Mouse (Mus musculus): ENCODE measurements at regions not wholly inside any gene's neighbourhood (a gene's known extent, or its start where the extent isn't known, plus 50 kb on each side); places are given as distances from the start of the nearest gene placed in this dataset.

DNA sequence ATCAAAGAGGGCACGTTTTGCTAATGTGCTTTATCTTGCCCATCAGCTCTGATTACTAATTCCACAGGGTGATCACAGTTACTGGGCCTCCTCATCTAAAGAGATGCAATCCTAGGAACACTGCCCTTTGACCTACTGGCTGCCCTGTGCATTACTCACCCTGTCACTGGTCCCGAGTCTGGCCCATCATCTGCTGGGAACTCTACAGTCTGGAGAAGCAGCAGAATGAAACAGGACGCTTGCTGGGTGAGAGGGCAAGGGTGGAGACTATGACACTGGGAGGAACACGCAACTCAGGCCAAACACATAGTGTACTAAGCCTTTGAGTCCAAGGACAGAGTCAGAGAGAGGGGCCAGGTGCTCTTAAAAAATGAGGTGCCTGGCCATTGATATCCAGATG, 263.8 kb downstream of the Ets1 start:
- no peak for ATAC-seq (ENCODE audit: extremely low read depth, insufficient number of reproducible peaks, low FRiP score, poor library complexity, severe bottlenecking)

DNA sequence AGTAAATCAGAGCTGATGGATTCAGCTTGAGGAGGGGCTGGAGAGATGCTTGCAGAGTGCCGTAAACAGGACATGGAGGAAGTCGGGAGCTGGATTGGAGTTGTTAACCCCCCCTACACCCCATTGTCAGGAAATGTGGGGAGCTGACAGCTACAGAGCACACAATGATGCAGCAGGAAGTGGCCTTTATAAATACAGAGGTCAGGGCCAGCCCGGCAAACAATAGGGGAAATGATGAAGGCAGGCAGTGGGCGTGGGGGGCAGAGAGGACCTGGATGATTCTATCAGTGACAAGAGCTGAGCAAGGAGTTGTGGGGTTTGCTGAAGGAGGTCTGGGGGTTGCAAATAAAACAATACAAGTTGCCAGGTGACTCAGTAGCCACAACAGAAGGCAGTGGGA, 265.3 kb downstream of the Ets1 start:
- ATAC-seq (ENCODE audit: extremely low read depth, insufficient number of reproducible peaks, low FRiP score, poor library complexity, severe bottlenecking) = peak; percentile 33; the same call in 1 of the 2 replicates

DNA sequence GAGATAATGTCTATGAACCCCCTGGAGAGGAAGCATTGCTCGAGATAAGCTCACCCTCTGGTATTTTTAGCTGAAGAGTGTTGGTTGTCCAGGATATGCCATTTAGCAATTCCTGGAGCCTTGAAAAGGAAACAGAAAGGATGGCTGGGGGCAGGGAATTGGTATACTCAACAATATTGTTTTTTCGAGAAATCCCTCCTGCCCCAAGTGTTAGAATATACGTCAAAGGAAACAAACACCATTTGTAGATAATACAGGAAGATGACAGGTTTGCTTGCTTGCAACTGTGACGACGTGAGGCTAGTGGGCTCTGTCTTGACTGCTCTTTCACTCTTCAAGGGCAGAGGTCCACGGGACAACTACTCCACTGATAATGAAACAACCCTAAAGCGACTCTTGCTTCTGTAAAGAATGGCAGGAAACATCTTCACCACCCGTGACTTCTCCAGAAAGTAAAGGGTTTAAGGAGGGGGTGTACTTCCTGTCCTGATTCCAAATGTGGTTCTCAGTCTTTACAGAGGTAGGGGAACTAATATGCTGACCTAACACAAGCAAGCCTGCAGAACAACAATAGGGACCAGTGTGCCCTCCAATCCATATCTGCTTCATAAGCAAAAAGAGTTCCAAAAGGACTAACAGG, 270.3 kb downstream of the Ets1 start:
- ATAC-seq (ENCODE audit: extremely low read depth, insufficient number of reproducible peaks, low FRiP score, poor library complexity, severe bottlenecking) = 0 out of 2 replicates have a peak, but pooled peaks have one; percentile 31

DNA sequence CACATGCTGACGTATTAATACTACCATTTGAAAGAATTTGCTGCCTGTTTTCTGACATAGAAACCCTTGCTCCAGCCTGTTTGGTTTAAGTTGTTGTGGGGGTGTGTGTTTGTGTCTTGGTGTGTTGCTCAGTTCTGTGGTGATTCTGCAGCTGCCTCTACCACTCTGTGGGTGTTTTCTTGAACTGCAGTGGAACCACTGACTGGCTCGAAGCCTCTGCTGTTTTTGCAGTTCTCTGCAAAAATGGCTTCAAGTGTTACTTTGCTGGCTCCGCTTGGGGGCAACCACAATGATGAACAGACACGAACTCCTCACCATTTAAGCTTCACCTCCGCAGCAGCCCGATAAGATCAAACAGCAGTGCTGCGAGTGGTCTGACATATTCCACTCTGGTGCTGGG, 274.6 kb downstream of the Ets1 start:
- ATAC-seq (ENCODE audit: extremely low read depth, insufficient number of reproducible peaks, low FRiP score, poor library complexity, severe bottlenecking) = peak; percentile 28; the same call in 1 of the 2 replicates

DNA sequence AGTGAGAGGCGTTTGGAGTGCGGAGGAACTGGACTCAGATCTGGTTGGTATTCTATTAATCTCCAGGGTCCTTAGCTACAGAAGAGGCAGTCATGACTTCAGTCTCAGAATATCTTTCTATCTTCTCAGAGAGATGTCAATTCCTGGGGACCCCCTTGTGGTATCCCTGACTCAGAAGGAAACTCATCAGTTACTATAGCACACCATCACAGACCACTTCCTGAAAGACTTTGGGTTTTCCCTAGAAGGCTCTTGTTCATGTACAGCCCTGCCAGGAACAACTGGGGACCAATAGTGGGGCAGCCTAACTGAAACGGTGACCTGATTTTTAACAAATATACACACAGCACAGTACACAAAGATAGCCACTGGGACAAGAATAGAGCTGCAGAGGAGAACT, 279.6 kb downstream of the Ets1 start:
- ATAC-seq (ENCODE audit: extremely low read depth, insufficient number of reproducible peaks, low FRiP score, poor library complexity, severe bottlenecking) = no peak

DNA sequence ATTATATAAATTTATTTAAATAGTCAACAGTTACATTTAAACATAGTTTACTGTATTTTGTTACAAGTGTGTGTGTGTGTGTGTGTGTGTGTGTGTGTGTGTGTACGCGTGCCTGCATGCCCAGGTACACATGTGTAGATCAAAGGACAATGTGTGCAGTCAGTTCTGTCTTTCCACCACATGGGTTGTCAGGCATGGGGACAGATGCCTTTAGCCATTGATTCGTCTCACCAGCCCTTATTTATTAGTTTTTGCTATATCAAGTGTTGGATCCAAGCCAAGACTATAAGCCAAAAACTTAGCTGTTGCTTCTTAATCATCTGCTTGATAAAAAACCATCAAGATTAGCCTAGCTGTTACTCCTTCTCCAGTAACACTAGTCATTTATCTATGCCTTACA, 280.7 kb downstream of the Ets1 start:
- no peak for ATAC-seq (ENCODE audit: extremely low read depth, insufficient number of reproducible peaks, low FRiP score, poor library complexity, severe bottlenecking)

DNA sequence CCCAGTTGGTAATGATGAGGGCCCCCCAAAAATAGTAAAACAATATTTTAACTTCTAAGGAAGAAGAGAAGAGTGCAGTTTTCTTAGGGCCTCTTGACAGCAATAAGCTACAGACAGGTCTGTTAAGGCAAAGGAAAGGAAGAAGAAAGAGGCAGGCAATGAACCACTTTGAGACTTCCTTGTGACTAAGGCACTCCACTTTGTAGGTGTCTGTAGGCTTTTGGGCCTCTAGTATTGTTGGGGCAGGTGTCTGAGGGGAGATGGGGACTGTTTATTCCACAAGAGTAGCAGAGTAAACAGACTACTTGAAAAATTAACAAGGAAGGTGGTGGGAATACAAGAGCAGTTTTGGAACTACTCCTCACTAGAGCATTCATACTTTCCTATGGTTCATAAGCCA, 287.9 kb downstream of the Ets1 start:
- ATAC-seq (ENCODE audit: extremely low read depth, insufficient number of reproducible peaks, low FRiP score, poor library complexity, severe bottlenecking) = no peak

DNA sequence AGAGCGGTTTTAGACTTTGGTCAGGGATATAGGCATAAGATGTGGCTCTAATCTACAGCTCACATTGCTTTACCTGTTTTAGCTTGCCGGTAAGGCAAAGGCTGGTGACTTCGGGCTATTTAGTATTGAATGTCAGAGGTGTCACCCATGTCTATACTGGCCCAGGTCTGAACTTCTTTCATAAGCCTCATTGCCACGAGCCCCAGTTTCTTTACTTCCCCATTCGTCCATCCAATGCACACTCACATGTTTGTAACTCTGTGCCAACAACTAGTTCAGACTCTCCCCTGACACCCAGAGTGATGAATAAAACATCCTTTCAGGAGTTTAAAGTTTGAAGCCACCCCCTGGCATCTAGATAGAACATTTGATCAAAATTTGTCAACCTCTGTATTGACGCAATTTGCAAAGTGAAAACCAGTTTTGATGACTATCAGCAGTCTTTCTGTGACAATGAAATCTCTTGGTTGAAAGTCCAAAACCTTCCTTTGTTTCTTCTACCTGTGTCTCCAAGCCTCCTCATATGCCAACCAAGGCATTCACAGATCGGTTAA, 288.4 kb downstream of the Ets1 start:
- ATAC-seq (ENCODE audit: extremely low read depth, insufficient number of reproducible peaks, low FRiP score, poor library complexity, severe bottlenecking) = no peak

DNA sequence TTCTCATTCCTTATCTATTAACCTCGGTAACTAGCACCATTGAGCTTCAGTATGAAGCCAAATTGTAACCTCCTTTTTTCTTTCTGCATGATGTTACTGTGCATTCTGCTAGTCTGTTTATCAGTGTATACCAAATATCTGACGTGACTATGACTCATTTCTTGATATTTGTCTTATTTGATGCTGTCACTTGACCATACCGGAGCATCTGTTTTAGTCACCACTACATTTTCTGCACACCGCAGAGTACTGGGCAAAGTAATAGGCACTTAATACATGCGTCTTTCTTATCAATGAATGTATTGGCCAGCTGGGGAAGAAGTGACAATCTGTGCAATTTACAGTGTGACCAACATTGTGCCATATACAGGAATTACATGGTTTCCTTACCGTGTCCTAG, 289.0 kb downstream of the Ets1 start:
- ATAC-seq (ENCODE audit: extremely low read depth, insufficient number of reproducible peaks, low FRiP score, poor library complexity, severe bottlenecking) = no peak

DNA sequence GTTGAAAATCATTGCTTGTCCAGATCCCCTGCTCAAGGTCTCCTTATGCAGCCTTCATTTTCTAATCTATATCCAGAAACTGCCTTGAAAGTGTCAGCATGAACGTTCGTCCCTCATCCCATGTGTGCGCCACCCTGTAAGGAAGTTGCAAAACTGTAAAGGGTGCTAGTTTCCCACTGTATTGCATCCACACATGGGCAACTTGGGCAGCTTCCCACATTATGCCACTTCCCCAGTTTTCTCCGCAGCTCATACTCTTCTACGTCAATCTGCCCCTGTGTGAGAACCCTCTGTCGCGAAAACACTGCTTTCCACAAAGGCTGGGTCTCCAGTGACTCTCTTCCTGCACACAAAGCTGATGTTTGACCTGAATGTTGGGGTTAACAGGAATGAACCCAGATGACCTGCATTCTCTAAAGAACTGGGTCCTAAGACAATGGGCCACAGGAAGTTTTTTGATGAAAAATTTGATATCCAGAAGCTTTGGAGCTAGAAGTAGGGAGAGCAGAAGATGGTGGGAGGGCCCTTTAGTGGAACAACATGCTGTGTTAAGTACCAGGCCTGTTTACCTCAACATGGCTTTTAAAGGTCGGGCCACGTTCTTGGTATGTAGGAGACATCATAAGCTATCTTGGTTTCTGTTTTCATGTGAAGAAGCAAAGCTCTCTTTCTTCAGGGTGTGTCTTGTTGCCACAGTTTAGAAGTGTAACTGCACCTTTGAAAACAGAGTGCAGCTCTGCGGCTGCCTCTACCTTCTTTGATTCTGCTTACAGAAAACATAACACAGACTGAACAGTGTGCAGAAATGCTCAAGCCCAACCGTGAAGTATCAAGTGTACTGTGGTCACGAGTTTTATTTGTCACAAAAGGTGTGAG, 289.9 kb downstream of the Ets1 start:
- no peak for ATAC-seq (ENCODE audit: extremely low read depth, insufficient number of reproducible peaks, low FRiP score, poor library complexity, severe bottlenecking)

DNA sequence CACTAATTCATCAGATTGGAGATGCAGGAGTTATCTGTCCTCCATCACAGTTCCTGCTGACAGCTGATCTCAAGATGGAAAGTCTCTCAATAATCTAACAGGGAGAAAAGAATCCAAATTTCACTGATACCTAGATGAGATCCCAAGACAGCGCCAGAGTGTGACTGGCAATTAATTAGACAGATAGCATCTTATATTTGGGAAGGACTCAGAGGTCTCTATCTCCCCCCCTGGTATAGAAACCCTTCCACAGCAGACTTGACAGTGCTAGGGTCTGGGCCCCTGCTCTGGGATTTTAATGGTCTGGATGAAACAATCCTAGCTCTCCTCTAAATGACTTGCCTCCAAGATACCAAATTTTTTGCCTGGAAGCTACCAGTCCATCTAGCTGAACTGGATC, 291.6 kb downstream of the Ets1 start:
- ATAC-seq (ENCODE audit: extremely low read depth, insufficient number of reproducible peaks, low FRiP score, poor library complexity, severe bottlenecking) = no peak

DNA sequence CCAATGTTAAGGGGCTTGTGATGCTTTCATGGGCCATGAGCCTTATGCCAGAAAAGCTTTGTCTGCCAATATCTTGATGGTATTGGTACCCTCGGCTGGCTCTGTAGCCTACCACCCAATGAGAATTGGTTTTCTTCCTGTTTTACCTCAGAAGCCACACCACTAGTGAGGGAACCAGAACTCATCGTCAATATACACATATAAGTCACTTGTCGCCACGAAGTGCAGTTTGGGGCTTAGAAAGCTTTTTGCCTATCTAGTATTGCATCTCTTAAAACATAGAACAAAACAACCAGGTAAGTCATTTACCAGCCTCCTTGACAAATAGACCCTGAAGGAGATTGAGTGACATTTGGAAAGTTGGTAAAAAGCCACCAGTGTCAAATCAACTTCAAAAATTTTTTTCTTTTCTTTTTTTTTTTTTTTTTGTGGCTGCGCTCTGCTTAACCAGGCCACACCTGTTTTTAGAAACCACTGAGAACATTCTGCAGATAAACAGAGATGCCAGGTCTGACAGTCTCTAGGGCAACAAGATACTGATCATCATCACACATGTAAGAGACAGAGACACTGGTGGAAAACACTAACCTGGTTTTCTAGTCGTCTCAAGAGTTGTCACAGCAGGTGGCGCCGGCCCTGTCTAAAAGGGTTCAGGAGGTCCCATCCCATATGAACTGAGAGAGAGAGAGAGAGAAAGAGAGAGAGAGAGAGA, 292.4 kb downstream of the Ets1 start:
- peak; percentile 74 for ATAC-seq (ENCODE audit: extremely low read depth, insufficient number of reproducible peaks, low FRiP score, poor library complexity, severe bottlenecking)

DNA sequence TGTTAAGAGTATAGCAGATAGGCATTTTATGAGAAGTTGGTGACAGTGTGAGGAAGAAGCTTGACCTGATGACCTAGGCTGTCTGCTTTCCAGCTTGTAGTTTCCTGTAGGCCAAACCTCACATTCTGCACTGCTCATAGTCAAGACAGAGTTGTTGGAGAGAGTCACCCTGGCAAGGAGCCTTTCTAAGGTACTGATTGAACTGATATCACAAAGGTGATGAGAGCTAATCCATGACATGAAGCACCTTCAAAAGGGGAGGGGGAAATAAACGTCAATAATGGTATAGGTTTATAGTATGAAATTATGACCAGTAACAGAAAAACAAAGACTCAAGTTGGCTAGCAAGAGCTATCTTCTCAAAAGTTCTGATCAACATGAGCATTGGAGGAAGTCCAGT, 293.3 kb downstream of the Ets1 start:
- no peak for ATAC-seq (ENCODE audit: extremely low read depth, insufficient number of reproducible peaks, low FRiP score, poor library complexity, severe bottlenecking)

DNA sequence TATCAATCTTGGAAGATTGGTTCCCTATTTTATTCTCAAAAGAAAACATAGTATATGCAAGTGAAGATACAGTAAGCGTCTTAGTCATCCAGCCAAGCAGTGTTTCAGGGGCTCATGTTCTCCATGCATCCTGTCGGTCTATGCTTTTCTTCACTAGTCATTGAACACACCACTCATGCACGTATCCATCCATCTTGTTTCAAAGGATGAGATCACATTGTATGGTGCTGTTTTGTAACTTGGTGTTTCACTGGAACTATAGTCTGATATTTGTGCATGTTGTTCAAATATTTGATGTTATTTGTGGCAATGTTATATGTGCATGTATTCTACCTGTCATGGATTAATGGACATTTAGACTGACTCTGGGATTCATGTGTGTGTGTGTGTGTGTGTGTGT, 293.8 kb downstream of the Ets1 start:
- ATAC-seq (ENCODE audit: extremely low read depth, insufficient number of reproducible peaks, low FRiP score, poor library complexity, severe bottlenecking) = no peak

DNA sequence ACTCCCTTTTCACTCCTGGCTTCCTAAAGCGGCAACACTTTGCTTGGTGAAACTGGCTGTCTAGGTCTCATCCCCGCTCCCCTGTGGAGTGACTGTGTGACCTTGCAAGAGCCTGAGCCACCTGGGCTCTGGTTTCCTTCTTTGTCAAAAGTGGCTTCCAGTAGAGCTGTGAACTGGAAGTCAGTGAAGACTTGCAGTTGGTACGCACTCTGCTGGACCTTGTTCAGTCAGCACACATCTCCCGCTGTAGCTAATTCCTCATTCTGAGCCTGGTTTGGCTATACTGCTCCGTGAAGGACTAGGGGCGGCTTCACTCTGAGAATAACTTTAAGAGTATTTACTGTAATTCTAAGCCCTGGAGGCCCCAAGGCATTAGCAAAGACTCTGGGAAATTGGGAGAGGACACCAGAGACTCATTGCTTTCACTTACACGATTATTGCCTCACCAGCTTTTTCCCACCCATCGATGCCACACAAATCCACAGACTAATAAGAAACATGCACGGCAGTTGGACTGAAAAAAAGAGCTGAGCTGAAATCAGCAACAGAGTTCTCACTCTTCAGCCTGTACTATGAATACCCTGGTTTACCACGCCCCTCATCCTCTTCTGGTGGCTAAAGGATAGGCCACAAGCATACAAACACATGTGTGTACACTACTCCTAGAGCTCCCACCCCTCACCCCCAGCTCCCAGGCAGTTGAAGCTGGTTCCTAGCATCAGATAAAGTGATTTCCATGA, 295.4 kb downstream of the Ets1 start:
- ATAC-seq (ENCODE audit: extremely low read depth, insufficient number of reproducible peaks, low FRiP score, poor library complexity, severe bottlenecking) = no peak

DNA sequence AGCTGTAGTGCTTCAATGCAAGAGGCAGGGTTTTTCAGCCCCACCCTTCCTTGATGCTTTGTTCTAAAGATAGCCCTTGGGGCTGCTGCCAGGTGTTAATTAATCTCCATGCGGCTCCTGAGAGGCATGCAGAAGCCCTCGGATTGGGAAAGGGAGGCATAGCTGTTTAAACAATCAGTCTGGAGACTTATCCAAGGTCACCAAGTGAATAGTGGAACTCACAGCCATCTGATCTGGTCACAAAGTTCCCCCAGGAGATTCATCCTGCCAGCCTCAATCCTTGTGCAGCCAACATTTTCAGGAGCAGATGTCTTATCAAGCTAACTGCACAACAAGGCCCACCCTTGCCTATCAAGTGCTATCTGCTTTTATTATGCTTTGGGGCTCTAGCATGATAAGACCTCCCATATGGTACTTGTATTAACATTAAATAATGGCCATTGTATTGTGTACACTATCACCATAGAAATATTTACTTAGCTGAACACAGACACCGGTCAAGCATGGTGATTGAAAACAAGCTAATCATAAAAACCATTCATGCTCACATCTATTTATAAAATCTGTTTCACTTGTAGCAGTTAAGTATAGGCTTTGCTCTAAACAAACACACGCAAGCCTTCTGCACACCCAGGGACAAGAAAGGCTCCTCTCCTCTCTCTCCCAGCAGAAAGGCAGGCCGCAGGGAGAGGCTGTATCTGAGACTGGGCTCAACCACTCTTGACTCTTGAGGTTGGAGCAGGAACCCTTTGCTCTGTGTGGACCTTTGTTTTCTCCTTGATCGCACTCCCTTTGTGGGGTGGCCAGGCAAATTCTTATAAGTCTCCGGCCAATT, 297.4 kb downstream of the Ets1 start:
- no peak for ATAC-seq (ENCODE audit: extremely low read depth, insufficient number of reproducible peaks, low FRiP score, poor library complexity, severe bottlenecking)

DNA sequence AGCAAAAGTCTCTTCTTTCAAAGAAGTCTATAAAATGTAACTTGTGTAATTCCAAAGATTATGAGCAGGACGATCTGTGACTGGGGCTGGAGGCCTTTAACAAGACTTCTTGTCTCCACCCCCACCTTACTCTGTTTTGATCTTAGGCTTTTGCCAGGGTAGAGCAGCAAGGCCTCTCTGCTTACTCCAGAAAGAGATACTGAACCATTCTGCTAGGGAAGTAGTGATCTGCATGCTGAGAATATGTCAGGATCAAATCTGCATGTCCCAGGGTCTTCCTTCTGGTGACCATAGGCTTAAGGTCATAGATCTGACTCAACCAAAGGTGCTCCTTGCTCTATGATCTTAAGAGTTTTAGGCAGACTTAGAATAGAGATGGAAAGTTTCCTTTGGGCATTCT, 298.4 kb downstream of the Ets1 start:
- no peak for ATAC-seq (ENCODE audit: extremely low read depth, insufficient number of reproducible peaks, low FRiP score, poor library complexity, severe bottlenecking)

DNA sequence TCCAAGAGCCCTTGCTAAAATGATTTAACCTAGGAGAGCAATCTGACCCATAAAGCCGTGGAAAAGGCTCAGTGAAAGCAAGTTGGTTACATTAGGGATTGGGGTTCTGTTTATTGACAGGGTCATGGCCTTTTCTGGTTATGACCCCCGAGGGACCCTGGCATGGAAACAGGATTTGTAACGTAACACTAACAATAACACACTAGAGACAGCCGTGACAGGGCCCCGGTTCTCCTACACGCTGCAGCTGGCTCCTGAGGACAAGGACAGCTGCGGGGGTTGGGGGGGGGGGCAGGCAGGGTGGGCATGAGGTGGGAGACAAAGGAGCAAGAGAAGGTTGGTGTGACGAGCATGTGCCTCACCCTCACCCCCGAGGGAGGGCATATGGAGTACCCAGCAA, 300.4 kb downstream of the Ets1 start:
- ATAC-seq (ENCODE audit: extremely low read depth, insufficient number of reproducible peaks, low FRiP score, poor library complexity, severe bottlenecking) = no peak

Data from neutrophil, adult 5-6 weeks (primary cell).